Mouse (Mus musculus): ENCODE results near the gene Ikzf3.

Gene Ikzf3

GRCm38 (mm10) chr11:98510125-98510524 is 35.7 kb downstream of the Ikzf3 start:
- no peak for DNase-seq

- DNase-seq, result no peak
Observed at GRCm38 (mm10) chr11:98509434-98509833, 36.4 kb downstream of the Ikzf3 start.

GRCm38 (mm10) chr11:98504926-98505325 is 40.9 kb downstream of the Ikzf3 start:
- DNase-seq, result no peak

- DNase-seq, result no peak
Observed at GRCm38 (mm10) chr11:98497388-98498288, 48.2 kb downstream of the Ikzf3 start.

- DNase-seq, result no peak
Observed at GRCm38 (mm10) chr11:98495176-98495719, 50.6 kb downstream of the Ikzf3 start.

GRCm38 (mm10) chr11:98493394-98493793 is 52.4 kb downstream of the Ikzf3 start:
- DNase-seq, result no peak

- DNase-seq, result no peak
Observed at GRCm38 (mm10) chr11:98492959-98493358, 52.9 kb downstream of the Ikzf3 start.

- DNase-seq, result no peak
Observed at GRCm38 (mm10) chr11:98491571-98491970, 54.3 kb downstream of the Ikzf3 start.

GRCm38 (mm10) chr11:98488540-98489234 is 57.1 kb downstream of the Ikzf3 start:
- DNase-seq, result no peak

- no peak for DNase-seq
Observed at GRCm38 (mm10) chr11:98487526-98488040, 58.2 kb downstream of the Ikzf3 start.

- DNase-seq, result no peak
Observed at GRCm38 (mm10) chr11:98485749-98486148, 60.1 kb downstream of the Ikzf3 start.

GRCm38 (mm10) chr11:98482067-98482466 is 63.8 kb downstream of the Ikzf3 start:
- no peak for DNase-seq

- DNase-seq, result no peak
Observed at GRCm38 (mm10) chr11:98481231-98481630, 64.6 kb downstream of the Ikzf3 start.

- DNase-seq, result no peak
Observed at GRCm38 (mm10) chr11:98479940-98480497, 65.8 kb downstream of the Ikzf3 start.

- DNase-seq, result peak; percentile 20
Observed at GRCm38 (mm10) chr11:98479026-98479939, 66.5 kb downstream of the Ikzf3 start.

- no peak for DNase-seq
Observed at GRCm38 (mm10) chr11:98477011-98477701, 68.7 kb downstream of the Ikzf3 start.

- no peak for DNase-seq
Observed at GRCm38 (mm10) chr11:98476434-98476807, 69.4 kb downstream of the Ikzf3 start.

- no peak for DNase-seq
Observed at GRCm38 (mm10) chr11:98475630-98476433, 70.0 kb downstream of the Ikzf3 start.

- no peak for DNase-seq
Observed at GRCm38 (mm10) chr11:98474967-98475366, 70.9 kb downstream of the Ikzf3 start.

GRCm38 (mm10) chr11:98473916-98474479 is 71.8 kb downstream of the Ikzf3 start:
- no peak for DNase-seq

All from kidney, adult 11 months (tissue).